Mouse (Mus musculus): ENCODE measurements at regions not wholly inside any gene's neighbourhood (a gene's known extent, or its start where the extent isn't known, plus 50 kb on each side); places are given as distances from the start of the nearest gene placed in this dataset.

GRCm38 (mm10) chr12:71624076-71624475 is 206.8 kb upstream of the Daam1 start:
- DNase-seq (ENCODE audit: low spot score), result no peak

- DNase-seq (ENCODE audit: low spot score), result no peak
Measured at GRCm38 (mm10) chr12:71624676-71625075, 206.2 kb upstream of the Daam1 start.

GRCm38 (mm10) chr12:71625115-71625514 is 205.8 kb upstream of the Daam1 start:
- DNase-seq (ENCODE audit: low spot score), result no peak

- DNase-seq (ENCODE audit: low spot score), result no peak
Measured at GRCm38 (mm10) chr12:71626801-71627200, 204.1 kb upstream of the Daam1 start.

- no peak for DNase-seq (ENCODE audit: low spot score)
Measured at GRCm38 (mm10) chr12:71627421-71628339, 203.2 kb upstream of the Daam1 start.

GRCm38 (mm10) chr12:71628340-71628738 is 202.5 kb upstream of the Daam1 start:
- no peak for DNase-seq (ENCODE audit: low spot score)

- no peak for DNase-seq (ENCODE audit: low spot score)
Measured at GRCm38 (mm10) chr12:71628796-71629195, 202.1 kb upstream of the Daam1 start.

- no peak for DNase-seq (ENCODE audit: low spot score)
Measured at GRCm38 (mm10) chr12:71630386-71630785, 200.5 kb upstream of the Daam1 start.

GRCm38 (mm10) chr12:71636300-71636699 is 194.6 kb upstream of the Daam1 start:
- DNase-seq (ENCODE audit: low spot score), result no peak

- no peak for DNase-seq (ENCODE audit: low spot score)
Measured at GRCm38 (mm10) chr12:71637248-71637647, 193.6 kb upstream of the Daam1 start.

- no peak for DNase-seq (ENCODE audit: low spot score)
Measured at GRCm38 (mm10) chr12:71638246-71638645, 192.6 kb upstream of the Daam1 start.

- DNase-seq (ENCODE audit: low spot score), result no peak
Measured at GRCm38 (mm10) chr12:71640058-71640501, 190.8 kb upstream of the Daam1 start.

GRCm38 (mm10) chr12:71641486-71641885 is 189.4 kb upstream of the Daam1 start:
- DNase-seq (ENCODE audit: low spot score), result no peak

GRCm38 (mm10) chr12:71642797-71643337 is 188.0 kb upstream of the Daam1 start:
- DNase-seq (ENCODE audit: low spot score), result no peak

GRCm38 (mm10) chr12:71651251-71651650 is 179.6 kb upstream of the Daam1 start:
- DNase-seq (ENCODE audit: low spot score), result no peak

GRCm38 (mm10) chr12:71693346-71694038 is 137.4 kb upstream of the Daam1 start:
- no peak for DNase-seq (ENCODE audit: low spot score)

GRCm38 (mm10) chr12:71701753-71702152 is 129.1 kb upstream of the Daam1 start:
- peak; percentile 37 for DNase-seq (ENCODE audit: low spot score)

- DNase-seq (ENCODE audit: low spot score), result no peak
Measured at GRCm38 (mm10) chr12:71702181-71702580, 128.7 kb upstream of the Daam1 start.

GRCm38 (mm10) chr12:71703146-71703902 is 127.6 kb upstream of the Daam1 start:
- no peak for DNase-seq (ENCODE audit: low spot score)

GRCm38 (mm10) chr12:71704431-71704830 is 126.4 kb upstream of the Daam1 start:
- no peak for DNase-seq (ENCODE audit: low spot score)

GRCm38 (mm10) chr12:71707727-71708369 is 123.0 kb upstream of the Daam1 start:
- DNase-seq (ENCODE audit: low spot score), result peak; percentile 84

GRCm38 (mm10) chr12:71714606-71715005 is 116.3 kb upstream of the Daam1 start:
- no peak for DNase-seq (ENCODE audit: low spot score)
